Mouse (Mus musculus) heart, adult 8-10 months (tissue): ENCODE results near the gene Carns1. TPM values are rescaled to one million over a fixed set of nuclear protein-coding genes. Genes with fewer than 3 reads are reported as not detected.

Experiments used
- DNase-seq: peaks from one replicate; pipeline ENCODE4 v3.0.0; 2022; ENCODE audit warnings: low spot score
- total RNA-seq, 4 experiments: library from RNA; stranded (reverse); gene quantifications; 2 replicates each; pipeline ENCODE4 v1.2.4; 2022

The Carns1 gene
- total RNA-seq: 10 to 100 TPM; 28.3 to 37.5 (median 30.5) TPM

DNA sequence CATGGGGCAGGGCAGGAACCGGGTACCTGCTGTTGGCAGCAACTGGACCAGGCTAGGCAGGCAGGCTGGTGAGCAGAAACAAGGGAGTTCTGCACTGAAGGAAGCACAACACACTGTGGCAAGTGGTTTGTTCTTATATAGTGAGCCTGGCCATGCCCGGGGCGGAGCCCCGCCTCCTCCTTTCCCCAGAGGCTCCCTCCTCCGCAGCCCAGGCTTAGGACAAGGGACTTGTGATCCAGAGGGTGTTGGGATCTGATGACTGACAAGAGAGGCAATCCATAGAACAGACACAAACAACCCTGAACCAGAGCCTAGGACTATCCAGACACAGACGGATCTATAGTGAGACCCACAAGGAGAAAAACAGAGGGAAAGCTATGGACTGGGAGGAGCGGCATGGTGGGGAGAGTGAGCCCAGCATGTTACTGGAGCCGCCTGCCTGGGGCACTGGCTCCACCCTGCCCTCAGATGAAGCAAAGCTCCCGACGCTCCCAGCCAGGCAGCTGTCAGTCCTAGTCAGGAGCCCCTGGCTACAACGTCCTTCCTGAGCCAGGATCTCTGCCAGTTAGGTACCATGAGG lies at the start of gene Carns1:
Carns1 (minus strand) TSS at position 112 of the 580 bp plus-strand sequence.
- DNase-seq: no peak

GRCm38 (mm10) chr19:4222165-4222564 lies 46.9 kb upstream of the Carns1 start:
- DNase-seq: no peak

DNA sequence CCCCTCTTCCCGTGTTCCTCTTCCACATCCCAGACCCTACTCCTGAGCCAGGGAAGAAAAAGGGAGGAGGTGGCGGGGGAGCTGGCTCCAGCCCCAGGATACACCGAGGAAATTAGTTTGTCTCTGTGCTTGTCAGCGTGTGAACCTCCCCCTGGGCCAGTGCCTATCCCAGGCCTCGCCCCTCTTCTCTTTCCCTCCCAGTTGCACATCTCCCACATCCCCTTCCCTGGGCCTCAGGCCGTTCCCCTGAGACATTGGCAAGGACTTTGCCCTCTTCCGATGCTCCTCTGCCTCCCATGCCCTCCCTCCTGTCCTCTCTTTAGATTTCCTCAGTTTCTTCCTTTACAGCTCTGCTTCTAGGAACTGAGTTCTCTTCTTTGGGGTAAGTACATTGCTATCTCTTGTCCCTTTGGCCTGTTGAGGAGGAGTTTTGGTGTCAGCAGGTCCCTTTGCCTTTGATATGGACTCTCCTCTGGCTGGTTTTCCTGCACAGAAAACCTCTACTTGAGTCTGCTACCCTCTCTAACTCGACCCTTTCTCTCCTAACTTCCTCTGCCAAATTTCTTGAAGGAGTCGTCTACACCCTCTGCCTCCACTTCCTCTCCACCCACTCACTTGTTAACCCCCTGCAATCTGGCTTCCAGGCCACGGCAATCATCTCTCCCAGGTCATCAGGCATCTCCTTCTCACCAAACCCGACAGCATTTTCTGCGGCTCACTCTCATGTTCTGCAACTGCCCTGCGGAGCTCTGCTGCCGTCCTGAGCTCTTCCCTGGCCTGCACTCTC lies 45.9 kb upstream of the Carns1 start:
- no peak for DNase-seq

DNA sequence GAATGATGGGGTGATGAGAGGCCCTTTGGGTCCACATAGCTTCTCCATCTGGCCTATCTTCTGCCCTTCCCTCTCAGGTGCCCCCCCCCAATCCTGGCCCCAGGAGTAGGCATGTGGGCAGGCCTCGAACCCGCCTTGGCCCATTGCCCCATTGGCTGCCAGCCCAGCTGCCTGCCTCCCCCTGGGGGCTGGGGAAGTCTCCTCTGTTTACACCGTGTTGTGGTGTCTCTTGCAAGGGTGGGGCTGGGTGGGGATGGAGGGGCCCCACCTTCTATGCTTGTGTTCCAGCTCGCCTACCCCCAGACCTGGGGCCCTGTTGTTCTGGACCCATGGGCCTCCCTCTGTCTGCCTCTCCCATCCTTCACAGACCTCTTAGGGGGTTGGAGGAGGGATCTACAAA lies 45.1 kb upstream of the Carns1 start:
- no peak for DNase-seq

DNA sequence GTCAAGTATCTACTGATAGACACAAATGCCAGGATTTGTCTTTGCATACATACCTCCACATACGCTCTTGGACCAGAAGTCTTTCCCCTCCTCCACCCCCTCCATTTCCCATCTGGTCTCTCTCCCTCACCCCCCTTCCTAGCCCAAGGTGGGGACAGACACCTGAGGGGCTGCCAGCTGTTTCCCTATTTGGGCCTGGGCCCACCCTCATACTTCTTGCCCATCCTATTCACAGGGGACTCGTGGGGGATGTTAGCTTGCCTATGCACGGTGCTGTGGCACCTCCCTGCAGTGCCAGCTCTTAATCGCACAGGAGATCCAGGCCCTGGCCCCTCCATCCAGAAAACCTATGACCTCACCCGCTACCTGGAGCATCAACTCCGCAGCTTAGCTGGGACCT lies 44.7 kb upstream of the Carns1 start:
- DNase-seq: no peak

DNA sequence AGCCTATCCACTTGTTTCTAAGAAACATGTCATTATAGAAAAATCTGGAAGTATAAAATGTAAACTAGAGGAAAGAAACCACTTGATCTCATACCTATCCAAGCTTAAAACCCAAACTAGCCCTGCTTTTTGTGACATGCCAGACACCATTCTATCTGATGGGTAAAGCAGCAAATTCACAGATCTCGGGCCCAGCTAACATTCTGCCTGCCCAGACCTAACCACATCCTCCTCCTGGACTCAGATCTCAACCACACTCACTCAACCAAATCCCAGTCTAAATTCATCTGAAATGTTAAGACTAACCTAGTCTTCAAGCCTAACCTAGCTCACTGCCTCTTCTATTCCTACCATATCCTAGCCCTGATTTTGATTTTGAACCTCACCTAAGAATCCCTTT lies 43.5 kb upstream of the Carns1 start:
- DNase-seq: no peak

- no peak for DNase-seq
These were observed 43.0 kb upstream of the Carns1 start for GRCm38 (mm10) chr19:4218293-4218692.

DNA sequence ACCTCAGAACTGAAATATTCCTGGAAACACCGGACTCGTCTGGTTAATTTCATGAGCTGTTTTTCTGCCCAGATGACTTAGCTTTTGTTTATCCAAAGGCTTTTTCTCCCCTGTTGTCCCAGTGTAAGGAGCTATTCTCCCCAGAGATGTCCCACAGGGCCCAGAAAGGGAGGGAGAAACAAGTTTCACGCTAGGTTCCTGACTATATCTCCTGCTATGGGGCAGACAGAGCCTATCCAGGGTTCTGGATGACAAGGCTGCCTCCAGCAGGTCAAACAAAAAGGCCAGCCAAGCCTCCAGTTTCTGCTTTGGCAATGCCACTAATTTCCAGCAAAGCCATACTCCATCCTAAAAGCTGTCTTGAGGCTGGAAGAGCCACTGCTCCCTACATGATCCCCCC lies 42.6 kb upstream of the Carns1 start:
- no peak for DNase-seq

GRCm38 (mm10) chr19:4217140-4217539 lies 41.9 kb upstream of the Carns1 start:
- DNase-seq: no peak

DNA sequence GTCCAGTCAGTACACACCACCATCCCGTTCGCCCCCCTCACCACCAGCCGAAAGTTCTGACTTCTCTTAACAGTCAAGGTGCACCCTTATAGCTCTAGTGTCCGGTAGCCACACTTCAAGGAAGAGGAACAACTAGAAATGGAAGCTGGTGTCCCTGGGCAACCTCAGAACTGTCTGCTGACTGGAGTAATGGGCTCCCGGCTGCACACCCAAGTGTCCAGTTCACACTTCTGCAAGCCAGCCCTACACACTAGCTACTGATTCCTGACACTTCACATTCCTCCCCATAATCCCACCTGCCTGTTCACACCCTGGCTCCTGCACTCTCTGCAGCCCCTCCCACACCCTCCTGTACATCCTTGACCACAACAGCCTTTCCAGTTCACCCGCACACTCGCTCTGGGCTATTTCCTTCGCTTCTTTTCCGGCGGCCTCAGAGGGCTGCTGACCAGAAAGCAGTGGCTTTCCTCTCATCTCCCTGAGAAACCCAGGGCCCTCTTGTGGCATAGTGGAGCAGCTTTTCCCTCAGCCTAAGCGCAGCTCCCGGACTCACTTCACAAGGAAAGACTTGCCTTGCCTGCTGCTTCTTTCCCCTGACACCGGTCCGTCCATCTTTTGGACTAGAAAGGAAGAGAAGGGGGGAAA lies 40.9 kb upstream of the Carns1 start:
- no peak for DNase-seq

- no peak for DNase-seq
These were observed 40.2 kb upstream of the Carns1 start for GRCm38 (mm10) chr19:4215451-4215840.

DNA sequence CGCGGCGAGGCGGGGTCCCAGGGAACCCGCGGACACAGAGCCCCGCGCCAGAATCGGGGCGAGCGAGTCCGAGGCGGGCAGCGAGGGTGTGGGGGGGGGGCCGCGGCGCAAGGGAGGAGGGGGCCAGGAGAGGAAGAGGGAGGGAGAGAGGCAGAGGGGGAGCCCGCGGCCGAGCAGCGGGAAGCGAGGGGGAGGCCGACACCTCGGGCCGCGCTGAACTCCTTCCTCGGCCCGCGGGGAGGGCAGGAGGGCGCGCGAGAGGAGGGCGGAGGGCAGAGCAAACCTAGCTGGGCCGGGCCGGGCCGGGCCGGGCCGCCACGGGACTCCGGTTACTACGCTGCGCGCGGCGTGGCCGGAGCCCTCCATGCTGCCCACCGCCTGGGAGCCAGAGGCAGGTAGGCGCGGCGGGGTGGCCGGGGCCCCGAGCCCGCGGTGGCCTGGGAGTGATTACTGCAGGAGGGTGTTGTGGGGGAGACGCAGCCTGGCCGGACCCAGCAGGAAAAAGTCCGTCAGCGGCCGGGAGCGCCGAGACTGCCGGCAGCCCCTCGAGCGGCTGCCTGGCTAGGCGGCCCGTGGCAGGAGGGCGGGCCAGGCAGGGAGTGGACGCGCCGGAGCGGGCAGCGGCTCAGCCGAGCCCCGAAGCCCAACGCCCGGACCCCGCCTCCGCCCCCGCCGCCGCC lies 39.6 kb upstream of the Carns1 start:
- no peak for DNase-seq

- DNase-seq: no peak
These were observed 38.9 kb upstream of the Carns1 start, which contains the start of the genes Clcf1 and AC109138.7 for GRCm38 (mm10) chr19:4214071-4214770. Gene Clcf1, plus strand, starts transcription at chr19:4214238. Gene AC109138.7, plus strand, starts transcription at chr19:4214357.

DNA sequence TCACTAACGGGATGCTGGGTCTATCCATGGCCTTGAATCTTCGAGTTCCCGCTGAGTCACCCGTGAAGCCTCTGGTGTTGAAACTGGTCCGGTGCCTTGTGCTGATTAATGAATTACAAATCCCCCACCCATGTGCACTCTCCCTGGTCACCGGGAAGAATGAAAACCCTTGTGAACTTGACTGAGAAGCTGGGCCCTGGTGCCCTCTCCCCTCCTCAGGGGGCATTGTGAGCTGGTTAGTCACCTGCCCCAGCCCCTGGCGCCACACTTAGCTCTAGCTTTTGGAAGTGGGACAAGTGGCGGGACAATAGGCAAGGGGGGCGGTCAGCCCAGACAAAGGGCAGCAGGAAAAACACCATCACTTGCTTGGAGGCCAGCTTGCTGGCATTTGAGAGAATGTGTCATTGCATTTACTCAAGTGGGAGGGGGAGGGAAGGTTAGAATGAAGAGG lies 38.3 kb upstream of the Carns1 start:
- DNase-seq: no peak

- no peak for DNase-seq
These were observed 36.8 kb upstream of the Carns1 start for GRCm38 (mm10) chr19:4211891-4212588.

GRCm38 (mm10) chr19:4208563-4208962 lies 33.3 kb upstream of the Carns1 start:
- no peak for DNase-seq

DNA sequence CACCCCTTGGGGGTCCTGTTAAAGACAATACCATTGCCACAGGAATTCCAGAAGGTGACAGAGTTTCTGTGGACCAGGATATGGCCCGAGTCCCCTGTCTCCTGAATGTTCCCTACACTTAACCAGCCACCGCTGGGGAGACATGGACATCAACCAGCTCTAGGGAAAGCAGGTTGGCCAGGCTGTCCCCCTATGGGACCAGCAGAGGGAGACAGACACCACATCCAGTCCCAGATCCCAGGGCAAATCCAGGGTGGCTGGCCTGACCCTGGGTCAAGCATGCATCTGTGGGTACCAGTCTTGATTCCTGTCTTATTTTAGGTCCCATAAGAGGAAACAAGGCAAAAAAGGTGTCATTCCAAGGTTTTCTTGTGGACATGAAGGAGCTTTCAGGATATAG lies 31.7 kb upstream of the Carns1 start:
- peak; percentile 78 for DNase-seq

DNA sequence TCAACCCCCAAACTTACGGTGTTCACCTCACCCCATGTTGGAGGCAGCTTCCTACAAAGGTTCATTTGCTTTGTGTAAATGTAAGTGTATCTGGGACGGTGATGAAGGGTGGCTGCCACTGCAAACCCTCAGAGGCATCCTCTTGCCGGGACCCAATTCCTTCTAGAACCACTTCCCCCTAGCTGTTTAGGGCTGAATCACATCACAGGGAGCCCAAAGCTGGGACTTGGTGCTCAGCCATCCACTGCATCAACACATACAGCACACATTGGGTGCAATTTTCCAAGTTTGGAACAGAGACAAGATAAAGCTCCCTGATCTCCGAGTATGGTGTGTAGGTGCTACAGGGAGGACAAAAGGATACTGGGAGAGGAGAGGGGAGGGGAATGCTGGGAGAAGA lies 29.6 kb upstream of the Carns1 start:
- no peak for DNase-seq

DNA sequence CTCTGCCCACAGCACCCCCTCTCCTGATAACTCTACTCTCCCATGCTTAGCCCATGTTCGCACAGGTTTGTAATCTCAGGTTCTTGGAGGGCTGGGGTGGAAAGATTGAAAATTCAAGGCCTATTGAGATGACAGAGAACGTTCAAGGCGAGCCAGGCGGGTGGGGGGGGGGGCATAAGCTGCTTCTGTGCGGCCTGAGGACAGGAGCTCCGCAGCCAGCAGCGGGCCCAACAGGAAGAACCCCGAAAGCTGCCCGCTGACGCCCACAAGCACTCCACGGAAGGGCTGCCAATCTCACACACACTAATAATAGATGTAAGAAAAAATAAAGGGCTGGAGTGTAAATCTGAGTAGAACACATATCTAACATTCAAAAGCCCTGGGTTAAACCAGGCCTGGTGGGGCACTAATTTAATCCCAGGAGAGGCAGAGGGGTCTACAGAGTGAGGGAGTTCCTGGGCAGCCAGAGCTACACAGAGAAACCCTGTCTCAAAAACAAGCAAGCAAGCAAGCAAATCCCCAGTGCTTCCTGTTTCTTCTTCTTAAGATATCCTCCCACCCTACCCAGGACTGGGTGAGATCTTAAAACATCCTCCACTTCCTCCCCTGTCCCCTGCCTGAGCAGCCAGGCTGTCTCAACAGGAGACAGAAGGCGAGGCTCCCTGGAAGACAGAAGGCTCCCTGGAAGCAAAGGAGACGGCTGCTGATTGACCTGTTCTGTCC lies 28.5 kb upstream of the Carns1 start:
- DNase-seq: no peak

- no peak for DNase-seq
These were observed 27.9 kb upstream of the Carns1 start for GRCm38 (mm10) chr19:4203148-4203547.
